Mouse (Mus musculus) right cerebral cortex, postnatal 25 days (tissue): ENCODE results near the gene Lin37.

Source experiments
- DNase-seq: peaks from one replicate; pipeline ENCODE4 v3.0.0; 2022

Lin37 gene

DNA sequence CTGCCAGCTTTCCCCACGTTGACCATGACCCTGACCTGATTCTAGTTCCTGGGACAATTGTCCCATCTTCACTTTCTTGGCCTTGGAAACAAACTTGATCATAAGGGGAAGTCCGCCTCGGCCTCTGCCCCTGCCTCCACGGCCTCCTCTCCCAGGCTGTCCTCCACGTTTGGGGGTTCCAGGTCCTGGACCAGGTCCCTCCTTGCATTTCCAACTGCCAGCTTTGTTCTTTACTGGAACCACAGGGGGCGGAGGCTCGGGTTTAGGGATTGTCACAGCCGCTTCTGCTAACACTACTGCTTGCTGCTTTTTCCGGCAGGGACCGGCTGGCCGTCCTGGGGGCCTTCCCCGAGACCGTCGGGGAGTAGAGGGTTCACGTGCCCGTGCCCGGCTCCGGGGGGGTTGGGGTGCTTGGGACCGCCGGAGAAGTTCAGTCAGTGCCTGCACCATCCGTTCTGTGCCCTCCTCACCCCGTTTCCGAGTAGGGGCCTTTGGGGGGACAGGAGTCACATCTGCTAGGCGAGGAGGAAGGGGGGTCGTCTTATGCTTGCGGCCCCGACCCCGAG, 26.9 kb upstream of the Lin37 start:
- no peak for DNase-seq

DNA sequence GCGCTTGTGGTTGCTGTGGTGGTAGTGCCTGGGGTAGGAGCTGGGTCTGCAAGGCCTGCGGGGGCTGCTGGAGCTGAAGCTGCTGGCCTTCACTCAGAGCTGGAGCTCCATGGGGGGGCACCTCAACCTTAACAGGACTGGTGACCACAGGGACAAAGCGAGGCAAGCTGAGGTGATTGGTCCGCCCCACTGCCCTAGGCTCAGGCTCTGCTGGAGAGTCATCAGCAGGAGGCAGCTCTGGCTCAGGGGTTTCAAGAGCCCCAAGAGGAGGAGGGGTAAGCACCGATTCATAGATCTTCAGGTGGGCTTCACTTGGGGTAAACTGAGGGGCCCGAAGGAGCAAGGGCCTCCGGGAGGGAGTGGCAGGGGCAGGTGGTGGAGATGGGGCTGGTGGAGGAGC, 25.5 kb upstream of the Lin37 start:
- no peak for DNase-seq

DNA sequence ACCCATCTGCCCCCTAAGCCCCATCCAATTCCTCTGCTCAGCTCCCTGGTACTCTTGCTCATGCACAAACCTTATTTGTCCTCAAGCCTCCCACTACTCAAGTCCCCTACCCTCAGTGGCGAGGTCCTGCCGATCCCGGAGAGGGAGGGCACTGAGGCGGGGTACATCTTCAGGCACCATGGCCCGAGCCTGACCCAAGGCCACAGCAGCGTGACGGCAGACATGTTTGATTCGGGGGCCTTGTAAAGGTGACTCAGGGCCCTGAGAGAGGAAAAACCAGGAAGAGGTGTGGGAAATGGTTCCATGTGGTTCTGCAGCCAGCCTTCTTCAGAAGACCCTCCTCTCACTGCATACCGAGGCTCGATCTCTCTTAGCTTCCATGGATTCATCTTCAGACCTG, 24.7 kb upstream of the Lin37 start:
- DNase-seq, result no peak

DNA sequence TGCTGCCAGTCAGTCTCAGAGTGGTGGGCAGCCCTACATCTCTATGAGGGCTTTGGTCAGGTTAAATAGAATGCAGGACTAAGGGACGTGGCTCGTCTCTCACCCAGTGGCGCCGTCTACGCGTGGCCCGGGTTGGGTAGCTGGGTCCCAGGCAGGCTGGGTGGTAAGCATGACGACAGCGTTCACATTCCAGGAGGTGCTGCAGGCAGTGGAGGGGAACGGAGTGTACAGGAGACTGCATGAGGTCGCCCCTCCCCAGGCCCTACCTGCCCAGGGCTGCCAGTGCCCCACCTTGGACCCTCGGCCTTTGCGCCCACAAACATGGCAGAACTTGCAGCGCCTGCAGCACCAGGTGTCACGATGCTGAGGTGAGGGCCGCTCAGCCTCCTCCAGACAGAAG, 21.9 kb upstream of the Lin37 start:
- no peak for DNase-seq

DNA sequence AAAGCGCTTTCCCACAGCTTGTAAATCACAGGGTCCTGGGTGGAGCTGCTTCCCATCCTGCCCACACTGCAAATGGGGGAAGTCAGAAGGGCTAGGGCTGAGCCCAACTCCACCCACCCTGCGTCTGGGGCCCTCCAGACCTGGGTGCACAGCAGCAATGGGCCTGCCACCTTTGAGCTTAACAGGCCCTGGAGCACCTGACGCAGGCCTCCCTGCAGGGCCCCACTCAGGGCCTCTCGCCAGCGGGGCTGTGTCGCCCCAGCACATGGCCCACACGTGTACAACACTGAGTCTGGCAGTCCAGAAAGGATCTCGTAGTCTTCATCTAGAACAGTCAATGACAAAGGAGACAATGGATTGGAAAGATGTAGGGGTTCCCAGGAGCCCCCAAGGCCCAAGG, 20.3 kb upstream of the Lin37 start:
- DNase-seq, result no peak

DNA sequence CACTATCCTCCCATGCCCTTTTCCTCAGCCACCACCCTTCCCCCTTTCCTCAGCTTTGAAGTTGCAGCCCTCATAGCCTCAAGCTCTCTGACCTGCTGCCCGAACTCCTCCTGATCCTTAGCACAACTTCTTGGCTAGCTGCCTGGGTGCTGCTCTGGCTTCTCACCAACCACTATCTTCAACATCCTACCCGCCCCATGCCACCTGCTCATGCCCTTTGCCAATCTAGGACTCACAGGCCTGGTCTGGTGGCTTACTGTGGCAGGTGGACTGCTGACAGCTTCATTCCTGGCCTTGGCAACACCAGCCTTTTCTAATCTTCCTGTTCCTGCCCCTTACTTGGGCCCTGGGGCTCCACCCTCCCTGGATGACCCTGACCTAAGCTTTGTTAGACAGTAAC, 13.3 kb upstream of the Lin37 start:
- DNase-seq, result no peak

DNA sequence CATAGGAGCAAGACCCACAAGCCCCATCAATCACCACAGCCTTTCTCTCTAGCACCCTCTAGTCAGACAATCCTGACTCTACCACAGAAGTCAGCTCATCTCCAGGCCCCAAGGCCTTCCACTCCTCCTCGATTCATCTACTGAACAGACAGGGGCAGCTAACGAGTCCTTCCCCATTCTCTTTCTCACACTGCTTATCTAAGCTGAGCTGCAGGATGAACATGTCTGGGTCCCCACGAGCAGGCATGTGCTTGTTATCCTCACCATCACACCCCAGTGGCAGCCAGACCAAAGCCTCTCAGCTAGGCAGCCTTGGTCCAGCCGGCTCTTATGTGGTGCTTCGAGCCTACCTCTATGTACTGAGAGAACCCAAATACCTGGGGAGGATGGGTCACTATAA, 12.8 kb upstream of the Lin37 start:
- no peak for DNase-seq

DNA sequence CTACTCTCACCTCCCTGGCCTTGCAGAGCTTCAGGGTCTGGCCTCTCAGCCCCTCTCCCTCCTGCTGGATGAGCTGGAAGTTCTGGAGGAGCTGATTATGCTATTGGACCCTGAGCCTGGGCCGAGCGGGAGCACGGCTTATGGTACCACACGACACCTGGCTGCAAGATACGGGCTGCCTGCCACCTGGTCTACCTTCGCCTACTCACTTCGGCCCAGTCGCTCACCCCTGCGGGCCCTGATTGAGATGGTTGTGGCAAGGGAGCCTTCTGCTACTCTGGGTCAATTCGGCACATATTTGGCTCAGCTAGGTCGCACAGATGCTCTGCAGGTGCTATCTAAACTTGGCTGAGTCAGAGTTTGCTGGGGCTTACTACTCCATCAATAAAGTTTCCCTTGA, 7.9 kb upstream of the Lin37 start:
- DNase-seq, result no peak

DNA sequence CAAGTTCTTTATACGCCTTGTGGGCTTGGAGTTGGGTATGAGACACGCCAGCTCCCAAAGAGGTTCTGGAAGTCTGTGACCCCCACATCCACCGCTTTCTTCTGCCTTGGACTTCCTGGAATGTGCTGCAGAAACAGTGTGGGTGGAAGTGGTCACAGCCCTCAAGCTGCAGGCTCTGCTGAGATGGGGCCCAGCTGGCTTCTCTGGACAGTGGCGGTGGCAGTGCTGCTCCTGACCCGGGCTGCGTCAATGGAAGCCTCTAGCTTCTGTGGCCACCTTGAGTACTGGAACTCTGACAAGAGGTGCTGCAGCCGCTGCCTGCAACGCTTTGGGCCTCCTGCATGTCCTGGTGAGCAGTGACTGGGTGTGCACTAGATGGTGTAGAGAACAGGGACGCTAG, 6.4 kb upstream of the Lin37 start:
- no peak for DNase-seq

DNA sequence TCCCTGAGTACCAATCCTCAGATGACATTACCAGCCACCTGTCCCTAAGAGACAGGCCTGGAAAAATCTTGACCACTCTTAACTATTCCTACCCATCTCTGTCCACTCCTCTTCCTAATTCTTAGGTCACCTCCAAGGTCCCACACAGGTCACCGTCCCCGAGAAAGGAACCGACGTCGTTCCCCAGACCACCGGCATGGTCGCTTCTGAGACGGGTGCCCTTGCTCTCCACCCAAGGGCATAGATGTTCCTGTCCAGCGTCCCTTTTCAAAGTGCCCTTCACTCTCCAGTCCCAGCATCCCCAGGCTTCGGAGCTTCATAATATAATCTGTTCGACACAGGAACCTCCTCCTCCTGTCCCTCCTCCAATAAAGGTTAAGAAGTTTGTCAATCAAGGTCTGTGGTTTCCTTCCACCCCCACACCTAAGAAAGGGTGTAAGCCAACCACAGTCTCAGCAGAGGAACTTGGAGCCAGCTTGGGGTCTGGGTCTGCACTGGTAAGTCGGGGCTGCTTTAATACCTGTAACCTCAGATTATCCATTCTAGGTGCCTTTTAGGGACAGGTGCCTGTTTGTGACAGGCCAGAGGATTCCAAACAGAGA, 5.4 kb upstream of the Lin37 start, which contains the start of gene Igflr1:
TSS of gene Igflr1 (plus strand) at position 458 of the 602 bp plus-strand sequence.
- no peak for DNase-seq

DNA sequence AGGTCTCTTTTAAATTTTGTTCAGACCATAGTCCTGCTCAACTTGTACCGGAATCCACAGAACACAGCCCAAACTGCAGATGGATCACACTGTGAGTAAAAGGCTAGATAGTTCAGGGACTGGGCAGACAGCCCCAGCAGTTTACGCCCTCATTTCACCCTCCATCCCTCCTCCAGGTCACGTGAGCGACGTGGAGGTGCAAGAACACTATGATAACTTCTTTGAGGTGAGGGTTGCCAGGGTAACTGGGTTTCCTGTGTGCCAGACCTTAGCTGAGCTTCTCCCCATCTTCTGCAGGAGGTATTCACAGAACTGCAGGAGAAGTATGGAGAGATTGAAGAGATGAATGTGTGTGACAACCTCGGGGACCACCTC, 4.3 kb upstream of the Lin37 start:
- no peak for DNase-seq

DNA sequence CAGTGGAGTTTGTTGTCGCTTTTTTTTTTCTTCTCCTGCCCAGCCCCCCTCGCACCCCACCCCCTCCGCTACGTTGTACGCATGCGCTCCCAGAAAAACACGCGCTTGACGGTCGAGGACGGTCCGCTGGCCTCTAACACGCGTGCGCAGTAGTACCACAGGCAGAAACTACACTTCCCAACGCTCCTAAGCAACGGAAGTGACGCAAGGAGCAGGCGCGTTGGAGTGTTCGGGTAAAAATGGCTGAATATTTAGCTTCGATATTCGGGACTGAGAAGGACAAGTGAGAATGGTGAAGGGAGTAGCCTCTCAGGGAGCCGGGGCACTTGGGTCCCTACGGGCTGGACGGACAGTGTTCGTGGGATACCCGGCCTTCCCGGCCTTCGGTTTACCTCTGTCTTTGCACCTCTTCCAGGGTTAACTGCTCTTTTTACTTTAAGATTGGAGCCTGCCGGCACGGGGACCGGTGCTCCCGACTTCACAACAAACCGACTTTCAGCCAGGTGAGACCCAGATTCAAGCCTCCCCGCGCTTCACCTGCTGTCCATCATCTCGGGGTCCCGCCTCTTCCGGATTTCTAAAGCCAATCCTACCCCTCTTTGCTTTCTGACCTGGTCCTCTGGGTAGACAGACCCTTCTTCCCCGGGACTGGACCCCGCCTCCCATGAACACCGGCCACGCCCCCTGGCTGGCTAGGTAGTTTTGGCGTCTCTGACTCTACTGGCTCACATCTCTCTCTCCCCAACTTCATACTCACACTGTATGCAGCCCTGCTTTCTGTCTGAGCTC, 3.7 kb upstream of the Lin37 start, which contains the start of the genes U2af1l4, Gm49396 and Psenen:
TSS of gene U2af1l4 (plus strand) at position 185 of the 789 bp plus-strand sequence.
TSS of gene Gm49396 (plus strand) at position 228 of the 789 bp plus-strand sequence.
TSS of gene Psenen (minus strand) at position 511 of the 789 bp plus-strand sequence.
- peak; percentile 94 for DNase-seq

DNA sequence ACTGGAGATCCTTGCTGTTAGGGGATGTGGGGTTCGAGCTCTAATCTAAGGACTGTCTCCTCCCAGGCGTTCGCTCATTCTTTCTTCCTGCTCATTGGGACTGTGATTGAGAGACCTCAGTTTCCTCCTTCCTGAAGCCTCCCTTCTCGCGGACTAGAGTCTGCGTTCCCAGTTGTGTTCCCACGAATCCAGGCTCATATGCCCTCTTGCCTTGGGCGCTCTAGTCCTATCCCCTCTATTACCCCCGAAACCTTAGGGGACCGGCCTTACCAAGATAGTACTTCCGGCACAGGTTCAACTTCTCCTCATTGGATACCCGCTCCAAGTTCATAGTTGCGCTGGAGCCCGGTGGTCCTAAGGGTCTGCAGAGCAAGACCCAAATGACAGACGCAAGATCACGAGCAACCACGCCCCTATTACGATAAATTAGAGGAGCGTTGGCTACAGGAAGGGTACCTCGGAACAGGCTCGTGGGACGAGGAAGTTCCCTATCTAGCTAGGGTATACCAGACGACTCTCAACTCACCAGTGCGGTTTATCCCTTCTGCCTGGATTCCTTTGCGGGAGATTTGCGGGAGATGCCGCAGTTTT, 3.0 kb upstream of the Lin37 start:
- DNase-seq, result peak; percentile 40

DNA sequence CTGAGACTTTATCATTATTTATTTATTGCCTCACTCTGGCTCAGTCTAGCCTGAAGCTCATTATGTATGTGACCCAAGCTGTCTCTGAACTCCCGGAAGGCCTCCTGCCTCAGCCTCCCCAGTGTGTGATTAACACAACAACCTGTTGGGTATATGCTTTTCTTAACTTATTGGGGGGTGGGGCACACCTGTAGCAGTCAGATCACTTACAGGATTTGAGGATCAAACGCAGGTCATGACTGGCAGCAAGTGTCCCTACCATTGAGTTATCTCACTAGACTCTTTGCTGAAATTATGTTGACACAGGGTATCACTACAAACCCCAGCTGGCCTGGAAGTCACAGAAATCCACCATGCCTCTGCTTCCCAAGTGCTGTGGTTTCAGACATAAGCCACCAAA, 658 bp upstream of the Lin37 start:
- DNase-seq, result no peak

DNA sequence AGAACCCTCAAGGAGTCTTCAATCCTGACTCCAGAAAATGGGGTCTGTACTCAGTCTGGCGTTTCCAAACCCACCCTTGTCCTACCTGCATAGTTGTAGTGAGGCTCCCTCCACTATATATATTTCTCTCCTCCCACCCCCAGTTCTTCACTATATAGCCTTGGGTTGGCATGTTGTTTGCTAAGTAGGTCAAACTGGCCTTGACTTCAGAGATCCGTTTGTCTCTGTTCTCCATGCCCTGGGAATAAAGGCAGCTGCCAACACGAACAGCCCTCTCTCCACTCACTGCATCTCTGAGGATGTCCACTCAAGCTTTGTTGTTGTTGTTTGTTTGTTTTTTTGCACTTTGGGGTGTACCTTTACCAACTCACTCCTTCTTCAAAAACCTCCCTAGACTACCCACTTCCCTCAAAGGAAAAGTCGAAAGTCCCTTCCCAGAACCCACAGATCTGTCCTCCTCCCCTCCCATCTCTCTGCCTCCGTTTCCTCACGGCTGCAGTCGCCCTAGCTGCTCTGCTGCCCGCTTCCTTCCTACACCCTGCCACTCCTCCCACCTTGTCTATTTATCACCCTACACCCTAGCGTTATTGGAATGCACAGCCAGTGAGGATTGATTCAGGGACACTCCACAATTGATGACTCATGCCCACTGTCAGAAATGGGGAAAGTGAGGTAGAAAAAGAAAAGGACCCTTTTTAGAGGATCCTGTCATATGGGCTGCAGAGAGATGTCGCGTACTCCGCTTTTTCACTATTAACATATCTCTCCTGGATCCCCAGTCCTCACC, 789 bp downstream of the Lin37 start:
- DNase-seq, result no peak

DNA sequence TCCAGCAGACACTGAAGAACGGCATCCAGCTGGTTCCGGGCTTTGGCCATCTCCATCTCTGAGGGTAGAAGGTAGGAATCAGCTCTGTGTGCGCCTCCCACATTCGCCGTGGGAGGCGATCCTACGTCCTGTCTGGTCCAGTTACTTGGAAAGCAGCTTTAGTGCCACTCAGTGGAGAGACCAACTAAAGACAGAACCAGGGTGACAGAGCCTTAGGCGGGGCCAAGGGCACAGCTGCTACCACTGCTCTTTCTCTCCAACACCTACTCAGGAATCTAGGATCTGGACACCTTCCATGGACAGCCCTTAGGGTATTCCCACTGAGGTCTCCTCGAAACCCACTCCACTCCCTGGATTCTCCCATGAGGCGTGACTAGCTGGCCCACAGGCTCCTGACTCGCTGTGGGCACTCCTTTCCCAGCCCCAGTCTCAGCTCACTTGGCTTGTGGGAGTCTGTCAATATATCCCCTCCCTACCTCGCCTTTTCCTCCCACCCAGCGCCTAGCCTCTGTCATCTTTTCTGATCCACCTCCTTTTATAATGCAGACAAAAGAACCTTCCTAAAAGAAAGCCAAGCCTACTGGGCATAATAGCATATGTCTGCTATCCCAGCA, 1.6 kb downstream of the Lin37 start:
- no peak for DNase-seq

DNA sequence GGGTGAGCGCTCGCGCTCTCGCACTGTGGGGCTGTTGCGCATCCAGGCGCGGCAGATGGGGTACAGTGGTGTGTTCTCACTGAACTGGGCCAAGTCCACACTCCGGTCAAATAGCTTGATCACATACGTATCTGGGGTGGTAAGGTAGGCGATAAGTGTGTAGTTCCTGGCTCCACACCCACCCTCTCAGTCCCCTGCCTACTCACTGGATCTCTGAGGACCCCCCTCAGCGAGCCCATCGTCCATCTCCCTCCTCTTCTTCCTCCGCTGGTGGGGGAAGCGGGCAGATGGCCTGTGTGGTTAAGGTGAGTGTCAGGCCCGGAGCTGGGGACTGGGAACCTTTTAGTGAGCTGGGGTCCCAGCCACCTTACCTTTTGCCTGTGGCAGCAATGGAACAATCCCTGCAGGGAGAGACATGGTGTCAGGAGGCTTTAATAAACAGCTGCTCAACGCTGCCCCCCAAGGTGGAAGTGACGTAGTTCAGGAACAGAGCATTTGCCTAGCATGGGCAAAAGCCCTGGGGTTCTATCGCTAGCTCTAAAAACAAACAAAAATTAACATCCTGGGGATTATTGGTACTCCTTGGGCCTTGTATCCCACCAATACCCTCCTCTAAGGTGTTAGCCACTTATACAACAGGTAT, 2.6 kb downstream of the Lin37 start:
- no peak for DNase-seq

DNA sequence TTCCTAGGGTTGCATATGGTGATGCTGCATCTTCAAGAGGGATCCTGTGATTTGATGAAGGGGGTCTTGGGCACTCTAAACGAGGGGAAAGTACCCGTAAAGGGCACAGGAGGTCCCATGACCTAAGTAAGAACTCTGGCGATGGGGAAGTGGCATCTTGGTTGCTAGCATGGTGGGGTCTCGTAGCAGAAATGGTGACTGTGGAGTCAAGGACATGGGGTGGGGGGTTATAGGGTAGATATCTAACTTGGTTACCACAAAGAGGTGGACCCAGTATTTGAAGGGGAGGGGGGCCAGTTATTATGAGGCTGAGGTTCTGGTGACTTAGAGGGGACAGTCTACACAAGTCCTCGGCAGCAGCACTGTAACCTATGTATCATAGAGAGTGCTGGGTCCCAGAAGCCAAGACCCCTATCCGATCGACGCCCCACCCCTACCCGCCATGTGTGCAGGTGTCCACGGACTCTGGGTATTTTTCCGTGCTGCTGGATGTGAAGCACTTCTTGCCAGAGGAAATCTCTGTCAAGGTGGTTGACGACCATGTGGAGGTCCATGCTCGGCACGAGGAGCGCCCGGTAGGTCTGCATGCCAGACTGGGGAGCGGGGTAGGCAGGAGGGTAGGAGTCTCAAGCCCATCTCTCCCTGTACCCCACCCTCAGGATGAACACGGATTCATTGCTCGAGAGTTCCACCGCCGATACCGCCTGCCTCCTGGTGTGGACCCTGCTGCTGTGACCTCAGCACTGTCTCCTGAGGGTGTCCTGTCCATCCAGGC, 5.6 kb downstream of the Lin37 start:
- DNase-seq, result no peak

DNA sequence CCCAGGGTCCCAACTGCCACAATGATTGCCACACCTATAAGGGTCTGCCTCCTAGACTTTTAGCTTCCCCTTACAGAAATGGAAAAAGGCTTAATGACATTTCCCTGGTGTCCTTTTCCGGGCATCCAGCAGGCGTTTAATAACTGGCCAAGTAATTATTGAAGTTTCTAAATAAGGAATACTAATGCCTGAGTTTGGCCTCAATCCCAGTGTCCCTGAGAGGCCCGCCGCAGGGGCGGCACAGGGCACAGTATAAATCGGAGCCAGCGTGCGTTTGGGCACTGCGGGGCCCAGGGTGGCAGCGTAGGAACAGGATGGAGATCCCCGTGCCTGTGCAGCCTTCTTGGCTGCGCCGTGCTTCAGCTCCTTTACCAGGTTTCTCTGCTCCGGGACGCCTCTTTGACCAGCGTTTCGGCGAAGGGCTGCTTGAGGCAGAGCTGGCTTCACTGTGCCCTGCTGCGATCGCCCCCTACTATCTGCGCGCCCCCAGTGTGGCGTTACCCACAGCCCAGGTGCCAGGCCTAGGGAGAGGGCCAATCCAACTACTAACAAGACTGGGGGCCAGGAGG, 6.5 kb downstream of the Lin37 start:
- no peak for DNase-seq

DNA sequence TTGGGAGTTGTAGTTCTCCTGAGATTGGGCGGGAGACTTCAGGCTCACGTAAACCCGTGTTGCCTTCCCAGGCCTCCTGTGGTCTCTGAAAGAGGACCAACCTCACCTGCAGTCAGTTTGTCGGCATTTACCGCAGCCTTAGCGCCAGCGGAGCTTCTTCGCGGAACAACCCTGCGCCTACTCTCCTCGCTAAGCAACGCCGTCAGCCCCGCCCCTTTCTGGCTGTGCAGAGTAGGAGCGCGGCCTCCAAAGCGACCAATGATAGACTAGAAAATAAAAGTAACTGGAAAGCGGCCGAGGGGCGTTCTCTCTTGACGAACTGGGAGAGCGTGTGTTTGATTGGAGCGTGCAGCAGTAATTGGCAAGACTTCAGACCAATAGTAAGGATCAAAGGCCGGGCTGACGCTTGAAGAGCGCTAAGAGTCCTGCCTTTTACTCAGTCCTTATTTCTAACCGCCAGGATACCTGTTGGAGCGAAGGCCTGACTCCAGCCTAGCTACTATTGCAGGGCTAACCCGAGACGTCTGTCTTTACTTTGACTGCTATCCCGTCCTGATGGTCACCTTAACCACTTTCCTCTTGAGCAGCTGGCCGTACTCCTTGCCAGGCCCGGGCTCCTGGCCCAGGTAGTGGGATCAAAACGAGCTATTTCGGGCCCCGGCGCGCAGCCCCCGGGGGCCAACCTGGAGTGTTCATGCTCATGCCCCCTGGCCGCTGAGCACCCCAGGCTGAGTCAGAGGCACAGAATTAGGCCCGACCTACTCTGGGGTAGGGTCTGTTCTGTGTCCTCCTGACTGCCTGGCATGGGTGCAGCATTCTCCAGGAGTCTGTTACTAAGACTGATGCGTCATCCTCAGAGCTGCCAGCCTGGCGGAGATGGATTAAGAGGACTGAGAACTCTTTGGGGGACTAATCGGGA, 7.3 kb downstream of the Lin37 start, which contains the start of the genes Hspb6 and Proser3:
TSS of gene Hspb6 (plus strand) at position 77 of the 919 bp plus-strand sequence.
TSS of gene Proser3 (minus strand) at position 198 of the 919 bp plus-strand sequence.
- peak; percentile 95 for DNase-seq
